Mouse (Mus musculus): Measurements from ENCODE around the gene Mark3. TPM values are rescaled to one million over a fixed set of nuclear protein-coding genes. Genes with fewer than 3 reads are reported as not detected.
A peak's percentile ranks its signal among the peaks of the same experiment; 100 is the strongest.

Gene Mark3
- polyA plus RNA-seq, 1 experiment, result 89.9 TPM

- H3K27ac ChIP-seq (ENCODE audit: insufficient read depth, low read length), result no peak overlapping the region
- TF ChIP-seq POLR2A (IDR thresholded peaks at IDR 0.05; ENCODE audit: low read depth, low read length) (peak; percentile 30; the same call in 1 of the 2 replicates), CTCF (IDR thresholded peaks at IDR 0.05; ENCODE audit: borderline replicate concordance, insufficient read depth, low read length) (no peak)
- H3K4me1 ChIP-seq (ENCODE audit: control insufficient read depth, insufficient read depth, low read length), result no peaks in the 10 kb centered on the region; the same call in 1 of the 2 replicates
These were observed 104.3 kb downstream of the Mark3 start for GRCm38 (mm10) chr12:111678670-111678933.

GRCm38 (mm10) chr12:111678997-111679396, 104.7 kb downstream of the Mark3 start:
- TF ChIP-seq POLR2A (IDR thresholded peaks at IDR 0.05; ENCODE audit: low read depth, low read length) (no peak), CTCF (IDR thresholded peaks at IDR 0.05; ENCODE audit: borderline replicate concordance, insufficient read depth, low read length) (no peak)
- no peaks in the 10 kb centered on the region; the same call in 1 of the 2 replicates for H3K4me1 ChIP-seq (ENCODE audit: control insufficient read depth, insufficient read depth, low read length)
- no peak overlapping the region for H3K27ac ChIP-seq (ENCODE audit: insufficient read depth, low read length)
- peak overlapping the region; percentile 83 for H3K4me3 ChIP-seq (ENCODE audit: insufficient read depth, low read length)

More at GRCm38 (mm10) chr12:111678670-111678933, 104.3 kb downstream of the Mark3 start:
- peak overlapping the region; percentile 83 for H3K4me3 ChIP-seq (ENCODE audit: insufficient read depth, low read length)

DNA sequence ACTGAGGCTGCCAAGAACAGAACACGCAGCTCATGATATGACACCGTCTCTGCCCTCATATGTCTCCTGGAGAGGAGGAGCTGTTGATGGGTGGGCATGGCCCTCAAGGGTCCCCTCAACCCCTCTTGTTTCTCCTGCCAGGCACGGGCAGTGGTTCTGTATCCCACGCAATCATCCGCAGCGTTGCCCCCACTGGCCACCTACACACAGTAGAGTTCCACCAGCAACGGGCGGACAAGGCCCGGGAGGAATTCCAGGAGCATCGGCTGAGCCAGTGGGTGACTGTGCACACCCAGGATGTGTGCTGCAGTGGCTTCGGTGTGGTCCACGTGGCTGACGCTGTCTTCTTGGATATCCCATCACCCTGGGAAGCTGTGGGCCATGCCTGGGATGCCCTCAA, 106.3 kb downstream of the Mark3 start:
- TF ChIP-seq CTCF (IDR thresholded peaks at IDR 0.05; ENCODE audit: borderline replicate concordance, insufficient read depth, low read length) (no peak), POLR2A (IDR thresholded peaks at IDR 0.05; ENCODE audit: low read depth, low read length) (no peak)
- no peak overlapping the region for H3K27ac ChIP-seq (ENCODE audit: insufficient read depth, low read length)
- no peak overlapping the region for H3K4me3 ChIP-seq (ENCODE audit: insufficient read depth, low read length)
- H3K4me1 ChIP-seq (ENCODE audit: control insufficient read depth, insufficient read depth, low read length), result no peaks in the 10 kb centered on the region; the same call in 1 of the 2 replicates

- no peak for TF ChIP-seq CTCF (IDR thresholded peaks at IDR 0.05; ENCODE audit: borderline replicate concordance, insufficient read depth, low read length)
- no peak for TF ChIP-seq POLR2A (IDR thresholded peaks at IDR 0.05; ENCODE audit: low read depth, low read length)
- no peak overlapping the region for H3K27ac ChIP-seq (ENCODE audit: insufficient read depth, low read length)
- no peak overlapping the region for H3K4me3 ChIP-seq (ENCODE audit: insufficient read depth, low read length)
- H3K4me1 ChIP-seq (ENCODE audit: control insufficient read depth, insufficient read depth, low read length), result no peaks in the 10 kb centered on the region; the same call in 1 of the 2 replicates
These were observed 107.0 kb downstream of the Mark3 start for GRCm38 (mm10) chr12:111681305-111681704.

DNA sequence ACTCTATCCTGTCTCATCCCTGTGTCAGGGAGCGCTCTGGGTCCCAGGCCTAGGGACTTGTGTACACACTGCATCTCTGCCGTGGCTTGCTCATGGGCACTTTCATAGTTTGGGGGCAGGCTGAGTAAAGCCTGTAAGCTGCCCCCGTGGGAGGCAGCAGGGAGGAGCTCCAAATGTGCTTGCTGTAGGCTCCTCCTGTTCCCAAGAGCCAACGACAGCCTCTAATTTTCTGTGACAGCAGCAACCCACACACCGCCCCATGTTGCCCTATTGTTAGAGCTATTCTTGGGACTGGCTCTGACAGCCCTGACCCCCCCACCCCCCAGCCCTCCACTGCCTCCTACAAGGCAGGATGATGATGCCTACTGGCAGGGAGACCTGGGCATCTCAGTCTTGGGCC, 107.7 kb downstream of the Mark3 start:
- Histone ChIP-seq H3K4me3 (ENCODE audit: insufficient read depth, low read length) (no peak overlapping the region), H3K4me1 (ENCODE audit: control insufficient read depth, insufficient read depth, low read length) (no peaks in the 10 kb centered on the region; the same call in 1 of the 2 replicates), H3K27ac (ENCODE audit: insufficient read depth, low read length) (peak overlapping the region; percentile 78; the same call in 1 of the 2 replicates)
- TF ChIP-seq CTCF (IDR thresholded peaks at IDR 0.05; ENCODE audit: borderline replicate concordance, insufficient read depth, low read length), result no peak
- no peak for TF ChIP-seq POLR2A (IDR thresholded peaks at IDR 0.05; ENCODE audit: low read depth, low read length)

DNA sequence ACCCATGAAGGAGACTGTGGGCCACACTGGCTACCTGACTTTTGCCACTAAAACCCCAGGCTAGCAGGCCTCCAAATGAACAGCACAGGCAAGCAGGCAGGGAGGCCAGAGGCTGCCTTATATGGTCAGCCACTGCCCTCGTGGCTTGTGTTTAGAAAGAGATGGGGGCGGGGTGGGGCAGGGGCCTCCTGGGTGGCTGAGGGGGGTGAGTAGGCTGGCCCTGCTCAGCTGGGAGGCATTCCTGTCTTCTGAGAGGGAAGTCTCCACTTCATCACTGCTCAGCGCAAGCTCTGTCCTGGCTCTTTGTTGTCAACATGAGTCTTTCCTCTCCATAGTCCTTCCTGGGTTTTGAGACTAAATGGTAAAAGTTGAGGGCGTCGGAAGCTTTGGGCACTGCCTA, 108.5 kb downstream of the Mark3 start:
- no peak overlapping the region for H3K4me3 ChIP-seq (ENCODE audit: insufficient read depth, low read length)
- TF ChIP-seq POLR2A (IDR thresholded peaks at IDR 0.05; ENCODE audit: low read depth, low read length) (peak; percentile 47; the same call in 1 of the 2 replicates), CTCF (IDR thresholded peaks at IDR 0.05; ENCODE audit: borderline replicate concordance, insufficient read depth, low read length) (no peak)
- H3K4me1 ChIP-seq (ENCODE audit: control insufficient read depth, insufficient read depth, low read length), result no peaks in the 10 kb centered on the region; the same call in 1 of the 2 replicates
- peak overlapping the region; percentile 80 for H3K27ac ChIP-seq (ENCODE audit: insufficient read depth, low read length)

DNA sequence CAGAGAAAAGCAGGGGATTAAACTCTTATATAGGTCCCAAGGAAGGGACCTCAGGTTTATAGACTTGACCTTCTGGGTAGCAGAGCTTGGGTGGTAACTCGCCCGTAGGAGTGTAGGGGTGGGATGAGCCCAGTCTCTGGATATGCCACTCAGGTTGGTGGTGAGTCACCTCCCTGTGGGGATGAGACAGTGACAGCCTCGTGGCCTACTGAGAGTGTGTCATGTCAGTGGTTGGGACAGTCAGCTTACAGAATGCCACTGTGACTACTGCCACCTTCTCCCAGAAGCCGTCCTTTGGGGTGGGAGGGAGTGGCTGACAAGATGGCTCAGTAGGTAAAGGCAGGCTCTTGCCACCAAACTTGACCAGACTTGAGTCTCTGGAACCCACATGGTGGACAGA, 112.1 kb downstream of the Mark3 start:
- peaks cover 4% of the 10 kb centered on the region; the same call in 1 of the 2 replicates for H3K4me1 ChIP-seq (ENCODE audit: control insufficient read depth, insufficient read depth, low read length)
- no peak for TF ChIP-seq CTCF (IDR thresholded peaks at IDR 0.05; ENCODE audit: borderline replicate concordance, insufficient read depth, low read length)
- TF ChIP-seq POLR2A (IDR thresholded peaks at IDR 0.05; ENCODE audit: low read depth, low read length), result no peak
- no peak overlapping the region for H3K4me3 ChIP-seq (ENCODE audit: insufficient read depth, low read length)
- no peak overlapping the region for H3K27ac ChIP-seq (ENCODE audit: insufficient read depth, low read length)

GRCm38 (mm10) chr12:111687350-111688068, 113.2 kb downstream of the Mark3 start:
- Histone ChIP-seq H3K4me1 (ENCODE audit: control insufficient read depth, insufficient read depth, low read length) (peaks cover 10% of the 10 kb centered on the region), H3K27ac (ENCODE audit: insufficient read depth, low read length) (no peak overlapping the region), H3K4me3 (ENCODE audit: insufficient read depth, low read length) (no peak overlapping the region)
- TF ChIP-seq CTCF (IDR thresholded peaks at IDR 0.05; ENCODE audit: borderline replicate concordance, insufficient read depth, low read length) (no peak), POLR2A (IDR thresholded peaks at IDR 0.05; ENCODE audit: low read depth, low read length) (no peak)

GRCm38 (mm10) chr12:111688069-111688428, 113.7 kb downstream of the Mark3 start:
- Histone ChIP-seq H3K27ac (ENCODE audit: insufficient read depth, low read length) (no peak overlapping the region), H3K4me1 (ENCODE audit: control insufficient read depth, insufficient read depth, low read length) (peaks cover 10% of the 10 kb centered on the region), H3K4me3 (ENCODE audit: insufficient read depth, low read length) (no peak overlapping the region)
- TF ChIP-seq POLR2A (IDR thresholded peaks at IDR 0.05; ENCODE audit: low read depth, low read length), result no peak
- no peak for TF ChIP-seq CTCF (IDR thresholded peaks at IDR 0.05; ENCODE audit: borderline replicate concordance, insufficient read depth, low read length)

- Histone ChIP-seq H3K4me1 (ENCODE audit: control insufficient read depth, insufficient read depth, low read length) (peaks cover 10% of the 10 kb centered on the region), H3K27ac (ENCODE audit: insufficient read depth, low read length) (no peak overlapping the region), H3K4me3 (ENCODE audit: insufficient read depth, low read length) (no peak overlapping the region)
- no peak for TF ChIP-seq CTCF (IDR thresholded peaks at IDR 0.05; ENCODE audit: borderline replicate concordance, insufficient read depth, low read length)
- TF ChIP-seq POLR2A (IDR thresholded peaks at IDR 0.05; ENCODE audit: low read depth, low read length), result no peak
These were observed 115.1 kb downstream of the Mark3 start for GRCm38 (mm10) chr12:111689426-111689825.

Data from embryonic fibroblast, embryonic 13.5 days (primary cell).